In genomic region chr12:11209636-11210035, GRCm38 (mm10) we compare ENCODE assay signal across 32 mouse cellular contexts. TPM values are rescaled to one million over a fixed set of nuclear protein-coding genes. Genes with fewer than 3 reads are reported as not detected.
DNase-seq lines count a peak whose midpoint lies in the region; ATAC-seq lines count a peak whose summit lies in the region.
"Had no signal": no experiment of that assay in that cellular context is flagged by ENCODE, and none has a peak within 500 bp of the region (broad histone marks: within the 10 kb centered on the region; RNA-seq: fewer than 3 reads in every experiment).

No protein-coding gene starts in this region.

- no peak overlapping the region for H3K9ac ChIP-seq in liver, embryonic 11.5 days (ENCODE audit: low read depth, low read length)
- H3K9ac ChIP-seq: embryonic facial prominence, embryonic 12.5 days; liver, embryonic 15.5 days; lung, embryonic 14.5 days; midbrain, embryonic 12.5 days; stomach, embryonic 15.5 days had no signal

- no peaks in the 10 kb centered on the region for H3K27me3 ChIP-seq in liver, embryonic 11.5 days (replicated peaks; ENCODE audit: control insufficient read depth, insufficient read depth, low read length)
- H3K27me3 ChIP-seq: embryonic facial prominence, embryonic 12.5 days; liver, embryonic 15.5 days; midbrain, embryonic 12.5 days; stomach, embryonic 15.5 days had no signal

- intact Hi-C loops in left cerebral cortex, postnatal 4 days (cut with DNase I): no loop called here

- no peaks in the 10 kb centered on the region for H3K4me1 ChIP-seq in liver, embryonic 11.5 days (replicated peaks; ENCODE audit: control insufficient read depth, insufficient read depth, low read length)
- H3K4me1 ChIP-seq: embryonic facial prominence, embryonic 12.5 days; liver, embryonic 15.5 days; stomach, embryonic 15.5 days had no signal

- no peak overlapping the region for H3K27ac ChIP-seq in liver, embryonic 11.5 days (ENCODE audit: low read depth, low read length)
- H3K27ac ChIP-seq: embryonic facial prominence, embryonic 12.5 days; liver, embryonic 15.5 days; midbrain, embryonic 12.5 days; stomach, embryonic 15.5 days had no signal

- no peaks in the 10 kb centered on the region for H3K36me3 ChIP-seq in liver, embryonic 11.5 days (ENCODE audit: control insufficient read depth, insufficient read depth, low read length)
- H3K36me3 ChIP-seq: embryonic facial prominence, embryonic 12.5 days; liver, embryonic 15.5 days; midbrain, embryonic 12.5 days; stomach, embryonic 15.5 days had no signal

- no peak for DNase-seq in liver, embryonic 11.5 days (ENCODE audit: low spot score)
- no peak for DNase-seq in gastrocnemius, postnatal 4 days (ENCODE audit: low spot score in 2 of 2)
- no peak for DNase-seq in left cerebral cortex, postnatal 4 days
- DNase-seq: adrenal gland, postnatal 25 days; cerebellum, adult 18-20 months; cerebellum, postnatal 14 days; gastrocnemius, postnatal 14 days; heart, postnatal 14 days; kidney, adult 11 months; kidney, postnatal 14 days; layer of hippocampus, adult 9-11 months; liver; lung, embryonic 14.5 days; lung, postnatal 14 days; right cerebral cortex, postnatal 4 days had no signal

- H3K9me3 ChIP-seq in liver, embryonic 11.5 days (ENCODE audit: control insufficient read depth, low read length): no peaks in the 10 kb centered on the region
- H3K9me3 ChIP-seq: embryonic facial prominence, embryonic 12.5 days; liver, embryonic 15.5 days; midbrain, embryonic 12.5 days; stomach, embryonic 15.5 days had no signal

- 54% methylated on average over 5 of the region's 5 CpGs for WGBS in liver, embryonic 11.5 days

- no peak overlapping the region for H3K4me2 ChIP-seq in liver, embryonic 11.5 days
- H3K4me2 ChIP-seq: embryonic facial prominence, embryonic 12.5 days; liver, embryonic 15.5 days; lung, embryonic 14.5 days; midbrain, embryonic 12.5 days; stomach, embryonic 15.5 days had no signal

- ATAC-seq in CD4-positive, CD25-positive, alpha-beta regulatory T cell, adult 4 months: peak; percentile 65
- peak; percentile 85 for ATAC-seq in granulocyte monocyte progenitor cell, adult 5-6 weeks (replicated peaks; ENCODE audit: poor library complexity, severe bottlenecking)
- peak; percentile 91 for ATAC-seq in megakaryocyte progenitor cell, adult 5-6 weeks (replicated peaks; ENCODE audit: poor library complexity)
- ATAC-seq in liver, embryonic 11.5 days (replicated peaks; ENCODE audit: low FRiP score): no peak
- ATAC-seq: forebrain, embryonic 14.5 days; Patski had no signal

- H3K4me3 ChIP-seq in liver, embryonic 11.5 days (ENCODE audit: low read depth, low read length): no peak overlapping the region
- H3K4me3 ChIP-seq: embryonic facial prominence, embryonic 12.5 days; liver, embryonic 15.5 days; midbrain, embryonic 12.5 days; stomach, embryonic 15.5 days had no signal

RNA-seq across cellular contexts. Expression of gene Msgn1, which starts 0.9 kb away (rescaled TPM):
- under 1 TPM in 1 of 2 experiments, not detected in 1; 0.73 TPM for polyA plus RNA-seq in CD4-positive, CD25-positive, alpha-beta regulatory T cell, adult 4 months (2017; shearing (Covaris generic))
- total RNA-seq in granulocyte monocyte progenitor cell, adult 5-6 weeks (2014; fragmentation: Nextera tagmentation): not detected in 2 replicates
- not detected in 2 replicates for total RNA-seq in granulocyte monocyte progenitor cell, adult 5-6 weeks (2017)
- total RNA-seq in megakaryocyte progenitor cell, adult 5-6 weeks (2015): not detected in 2 replicates
- total RNA-seq in megakaryocyte progenitor cell, adult 5-6 weeks (2017): 0.71 TPM in 1 of 2 replicates, not detected in the other
- not detected in 2 replicates for polyA plus RNA-seq in liver, embryonic 11.5 days (2014; fragmentation: Nextera tagmentation; extraction: Ambion mirVana)
- total RNA-seq in gastrocnemius, postnatal 4 days (2021): not detected
- total RNA-seq in left cerebral cortex, postnatal 4 days (2021): not detected
- total RNA-seq: adrenal gland, postnatal 25 days; gastrocnemius, postnatal 14 days; heart, postnatal 14 days; left cerebral cortex, postnatal 10 days; MEL; midbrain, postnatal 0 days had no signal
- polyA plus RNA-seq: C2C12; embryonic facial prominence, embryonic 12.5 days; forebrain, embryonic 14.5 days; hindbrain, embryonic 11.5 days; kidney, embryonic 14.5 days; limb, embryonic 11.5 days; liver, embryonic 15.5 days; lung, embryonic 14.5 days; midbrain, embryonic 12.5 days; midbrain, postnatal 0 days; neural tube, embryonic 14.5 days; Patski; stomach, embryonic 15.5 days had no signal

RNA-seq across cellular contexts. Expression of gene Gen1, which starts 56.0 kb away (rescaled TPM):
- polyA plus RNA-seq in CD4-positive, CD25-positive, alpha-beta regulatory T cell, adult 4 months (2017; shearing (Covaris generic)): 1 to 10 TPM; 1.2 to 1.5 TPM
- 10.7 and 13.0 TPM in 2 replicates for total RNA-seq in granulocyte monocyte progenitor cell, adult 5-6 weeks (2014; fragmentation: Nextera tagmentation)
- total RNA-seq in granulocyte monocyte progenitor cell, adult 5-6 weeks (2017): 20.8 and 20.9 TPM in 2 replicates
- 21.6 and 25.4 TPM in 2 replicates for total RNA-seq in megakaryocyte progenitor cell, adult 5-6 weeks (2015)
- total RNA-seq in megakaryocyte progenitor cell, adult 5-6 weeks (2017): 17.1 and 28.3 TPM in 2 replicates
- 13.5 and 13.9 TPM in 2 replicates for polyA plus RNA-seq in liver, embryonic 11.5 days (2014; fragmentation: Nextera tagmentation; extraction: Ambion mirVana)
- 1 to 10 TPM; 7.7 to 9.6 TPM for total RNA-seq in gastrocnemius, postnatal 4 days (2021)
- 1 to 10 TPM; 5.4 to 6.4 TPM for total RNA-seq in left cerebral cortex, postnatal 4 days (2021)

RNA-seq across cellular contexts. Expression of gene Smc6, which starts 56.0 kb away (rescaled TPM):
- polyA plus RNA-seq in CD4-positive, CD25-positive, alpha-beta regulatory T cell, adult 4 months (2017; shearing (Covaris generic)): 100 to 1,000 TPM; 119 to 222 TPM
- total RNA-seq in granulocyte monocyte progenitor cell, adult 5-6 weeks (2014; fragmentation: Nextera tagmentation): 72.0 and 77.1 TPM in 2 replicates
- total RNA-seq in granulocyte monocyte progenitor cell, adult 5-6 weeks (2017): 91.5 and 124 TPM in 2 replicates
- 91.1 and 103 TPM in 2 replicates for total RNA-seq in megakaryocyte progenitor cell, adult 5-6 weeks (2015)
- total RNA-seq in megakaryocyte progenitor cell, adult 5-6 weeks (2017): 90.7 and 119 TPM in 2 replicates
- 91.1 and 95.8 TPM in 2 replicates for polyA plus RNA-seq in liver, embryonic 11.5 days (2014; fragmentation: Nextera tagmentation; extraction: Ambion mirVana)
- total RNA-seq in gastrocnemius, postnatal 4 days (2021): 10 to 100 TPM; 69.8 to 86.3 TPM
- 10 to 100 TPM; 41.1 to 43.1 TPM for total RNA-seq in left cerebral cortex, postnatal 4 days (2021)

RNA-seq across cellular contexts. Expression of gene Kcns3, which starts 58.8 kb away (rescaled TPM):
- not detected for polyA plus RNA-seq in CD4-positive, CD25-positive, alpha-beta regulatory T cell, adult 4 months (2017; shearing (Covaris generic))
- total RNA-seq in granulocyte monocyte progenitor cell, adult 5-6 weeks (2014; fragmentation: Nextera tagmentation): not detected in 2 replicates
- not detected in 2 replicates for total RNA-seq in granulocyte monocyte progenitor cell, adult 5-6 weeks (2017)
- total RNA-seq in megakaryocyte progenitor cell, adult 5-6 weeks (2015): not detected in 2 replicates
- not detected in 2 replicates for total RNA-seq in megakaryocyte progenitor cell, adult 5-6 weeks (2017)
- polyA plus RNA-seq in liver, embryonic 11.5 days (2014; fragmentation: Nextera tagmentation; extraction: Ambion mirVana): 0.36 and 0.48 TPM in 2 replicates
- 1 to 10 TPM; 1.3 to 1.6 TPM for total RNA-seq in gastrocnemius, postnatal 4 days (2021)
- total RNA-seq in left cerebral cortex, postnatal 4 days (2021): 1 to 10 TPM; 3.8 to 4.3 TPM
- total RNA-seq: MEL had no signal
- polyA plus RNA-seq: C2C12; midbrain, embryonic 12.5 days; Patski had no signal
